Mouse (Mus musculus) kidney, adult 9 months (tissue): ENCODE measurements around the gene 4930453N24Rik.

Experiments used
- DNase-seq: peaks from one replicate; pipeline ENCODE4 v3.0.0; 2022

Gene 4930453N24Rik

DNA sequence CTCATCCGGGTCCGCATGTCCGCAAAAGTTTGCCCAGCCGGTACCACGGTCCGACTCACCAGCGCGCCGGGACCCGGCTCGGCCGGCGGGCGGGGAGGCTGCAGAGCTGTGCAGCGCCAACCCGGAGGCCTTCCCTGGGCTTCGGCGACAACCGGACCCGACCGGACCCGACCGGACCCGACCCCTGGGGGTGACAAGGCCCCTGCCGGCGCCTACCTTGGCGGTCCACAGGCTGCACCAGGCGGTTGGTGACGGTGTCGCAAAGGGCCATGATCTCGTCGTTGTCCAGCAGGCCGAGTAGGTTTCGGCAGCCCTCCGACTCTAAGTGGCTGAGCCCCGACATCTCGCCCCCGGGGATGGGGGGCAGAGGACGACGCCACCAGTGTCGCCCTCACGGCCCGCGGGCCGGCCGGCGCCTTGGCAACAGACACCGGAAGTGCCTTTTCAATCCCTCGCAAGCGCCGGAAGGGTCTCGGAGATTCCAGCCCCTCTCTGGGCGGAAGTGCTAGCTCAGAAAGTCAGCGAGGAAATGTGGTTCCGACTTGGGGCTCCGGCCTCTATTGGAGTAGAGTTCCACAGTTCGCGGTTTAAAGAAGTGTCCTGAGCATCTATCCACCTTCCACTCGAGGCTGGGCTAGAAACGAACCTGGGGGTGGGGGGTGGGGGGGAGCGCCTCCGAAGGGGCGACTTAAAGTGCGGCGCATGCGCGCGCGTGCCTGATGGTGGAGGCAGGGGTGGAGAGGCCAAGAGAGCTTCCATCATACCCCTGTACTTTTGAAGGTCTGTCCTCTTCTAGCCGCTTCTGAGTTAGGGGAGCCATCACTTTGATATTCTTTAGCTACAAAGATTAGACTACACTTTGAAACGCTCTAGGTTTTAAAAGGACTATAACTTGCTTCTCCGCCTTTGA lies at the start of gene 4930453N24Rik:
Gene 4930453N24Rik (minus strand): TSS at position 641 of the 910 bp plus-strand sequence.
- DNase-seq = peak; percentile 87

DNA sequence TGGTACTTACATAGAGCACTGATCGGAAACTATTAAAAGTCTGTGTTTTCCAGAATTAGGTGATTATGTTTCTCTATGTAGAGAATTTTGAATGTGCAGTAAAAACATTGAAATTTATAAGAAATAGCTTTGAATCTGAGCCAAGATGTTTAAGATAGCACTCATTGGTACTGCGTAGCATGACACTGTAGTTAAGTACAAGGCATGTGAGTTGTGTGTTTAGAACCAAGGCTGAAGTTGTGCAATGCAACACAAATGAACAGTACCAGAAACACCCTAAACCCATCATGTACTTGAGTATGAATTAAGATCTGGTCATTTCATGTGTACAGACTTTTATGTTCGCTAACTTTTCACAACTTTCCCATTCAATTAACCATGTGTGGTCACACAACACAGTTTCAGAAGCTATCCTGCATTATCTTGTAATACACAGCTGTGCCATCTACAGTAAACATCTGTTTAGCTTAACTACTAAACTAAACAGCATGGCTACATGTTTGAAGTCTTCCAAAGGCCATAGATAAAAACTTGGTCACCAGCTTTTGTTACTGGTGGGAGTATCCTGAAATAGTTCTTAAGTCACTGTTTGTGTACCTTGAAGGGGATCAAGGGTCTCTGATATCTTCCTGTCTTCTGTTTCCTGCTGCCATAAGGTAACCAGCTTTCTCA lies 46.3 kb upstream of the 4930453N24Rik start:
- no peak for DNase-seq

DNA sequence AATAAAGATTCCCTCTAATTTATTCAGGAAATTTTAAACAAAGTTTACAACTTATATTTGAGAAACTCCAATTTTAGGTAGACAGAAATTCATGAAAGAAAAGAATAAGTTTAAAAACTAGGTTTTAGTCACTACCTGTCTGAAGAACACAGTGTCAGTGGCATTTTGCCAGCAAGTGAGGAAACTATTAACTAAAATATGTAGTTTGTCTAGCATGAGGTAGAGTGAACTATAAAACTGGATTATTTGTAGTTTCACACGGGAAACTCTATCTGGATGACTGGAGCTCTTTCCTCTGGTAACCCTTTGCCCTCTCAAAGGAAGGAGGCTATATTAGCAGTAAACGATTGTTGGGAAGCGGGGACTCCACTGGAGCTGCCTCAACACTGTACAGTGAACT lies 32.1 kb upstream of the 4930453N24Rik start:
- DNase-seq = peak; percentile 58

DNA sequence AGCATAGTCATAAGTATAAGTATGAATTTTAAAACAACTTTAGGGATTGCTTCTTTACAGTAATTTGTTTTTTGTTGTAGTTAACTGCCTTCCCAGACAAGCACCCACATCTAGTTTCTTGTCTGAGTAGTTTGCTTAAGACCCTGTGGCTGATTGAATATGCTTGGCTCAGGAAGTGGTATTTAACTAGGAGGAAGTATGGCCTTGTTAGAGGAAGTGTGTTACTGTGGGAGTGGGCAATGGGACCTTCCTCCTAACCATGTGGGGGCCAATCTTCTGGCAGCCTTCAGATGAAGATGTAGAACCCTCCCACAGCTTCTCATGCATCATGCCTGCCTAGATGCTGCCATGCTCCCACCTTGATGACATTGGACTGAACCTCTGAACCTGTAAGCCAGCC lies 30.7 kb upstream of the 4930453N24Rik start:
- no peak for DNase-seq

DNA sequence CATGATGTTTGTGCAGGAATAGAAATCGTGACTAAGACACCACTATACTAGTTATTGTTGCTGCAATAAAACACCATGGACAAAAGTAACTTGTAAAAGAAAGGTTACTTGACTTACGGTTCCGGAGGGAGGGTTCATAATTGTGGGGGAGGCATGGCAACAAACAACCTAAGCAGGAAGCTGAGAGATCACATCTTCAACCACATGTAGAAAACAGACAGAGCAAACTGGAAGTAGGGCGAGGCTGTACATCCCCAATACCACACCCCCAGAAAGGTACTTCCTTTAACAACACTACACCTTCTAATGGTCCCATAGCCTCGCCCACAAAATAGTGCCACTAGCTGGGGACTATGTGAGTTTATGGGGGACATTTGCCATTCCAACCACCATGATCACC lies 29.4 kb upstream of the 4930453N24Rik start:
- no peak for DNase-seq

DNA sequence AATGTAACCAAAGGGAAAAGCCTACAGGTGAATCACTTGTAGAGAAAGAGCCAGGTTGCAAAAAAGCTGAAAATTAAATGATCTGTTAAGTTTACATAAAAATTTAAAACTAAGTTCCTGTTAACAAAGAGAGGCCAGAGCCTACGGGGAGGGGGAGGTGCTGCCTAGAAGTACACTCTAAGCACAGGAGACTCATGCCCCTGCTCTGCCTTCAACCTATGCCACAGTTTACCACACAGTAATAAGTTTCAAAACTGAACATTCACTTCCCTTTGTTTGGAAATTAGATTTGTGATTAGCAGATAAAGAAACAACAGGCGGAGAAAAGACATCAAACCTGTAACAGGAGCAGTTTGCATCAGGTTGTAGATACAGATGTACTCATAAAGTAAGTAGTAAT lies 23.8 kb upstream of the 4930453N24Rik start:
- no peak for DNase-seq

DNA sequence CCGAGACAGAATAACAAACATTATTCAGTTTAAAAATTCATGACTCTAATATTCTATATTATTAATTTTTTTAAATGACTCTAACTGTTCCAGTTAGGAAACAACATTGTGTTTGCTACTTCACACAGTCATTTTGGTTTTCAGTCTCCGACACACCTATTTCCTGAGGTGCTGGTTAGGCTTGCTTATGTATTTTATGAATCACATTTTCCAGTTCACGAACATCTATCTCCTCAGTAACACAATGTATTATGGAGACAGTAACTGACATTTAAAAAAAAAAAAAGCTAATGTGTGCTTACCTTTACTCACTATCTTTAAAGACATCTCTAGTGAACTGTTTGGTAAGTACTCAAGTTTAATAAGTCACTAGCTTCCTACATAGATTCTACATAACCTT lies 18.7 kb upstream of the 4930453N24Rik start:
- no peak for DNase-seq

DNA sequence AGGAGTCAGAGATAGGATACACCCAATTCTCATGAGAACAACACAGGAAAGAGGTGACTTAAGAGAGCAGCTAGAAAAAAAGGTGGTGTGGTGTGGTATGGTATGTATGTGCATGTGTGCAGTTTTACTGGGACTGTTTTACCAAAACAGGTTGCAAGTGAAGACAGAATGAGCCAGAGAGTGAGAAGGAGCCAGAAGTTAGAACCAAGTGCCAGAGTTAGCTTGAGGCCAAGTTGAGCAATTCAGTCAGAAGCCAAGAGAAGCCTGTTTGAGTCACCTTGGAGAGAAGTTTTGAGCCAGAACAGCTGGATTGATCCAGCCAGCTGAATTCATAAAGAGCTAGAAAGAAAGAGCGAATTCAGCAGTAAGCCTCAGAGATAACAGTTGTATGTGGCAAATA lies 4.6 kb upstream of the 4930453N24Rik start:
- DNase-seq = no peak

DNA sequence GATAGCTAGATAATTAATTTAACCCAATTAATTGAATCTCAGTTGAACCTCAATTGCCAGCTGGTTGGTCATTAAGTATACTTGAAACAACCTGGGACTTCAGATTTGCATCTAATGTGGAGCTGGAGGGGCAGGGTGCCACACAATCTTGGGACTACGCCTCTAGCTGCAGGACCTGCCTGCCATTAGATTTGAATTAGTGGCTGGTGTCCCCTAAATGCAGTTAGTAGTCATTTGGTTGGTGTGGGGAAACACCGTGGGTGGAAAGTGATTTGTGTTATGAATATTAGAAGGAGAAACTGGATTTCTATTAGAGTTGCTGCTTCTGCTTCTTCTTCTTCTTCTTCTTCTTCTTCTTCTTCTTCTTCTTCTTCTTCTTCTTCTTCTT lies 464 bp upstream of the 4930453N24Rik start:
- peak; percentile 12 for DNase-seq

DNA sequence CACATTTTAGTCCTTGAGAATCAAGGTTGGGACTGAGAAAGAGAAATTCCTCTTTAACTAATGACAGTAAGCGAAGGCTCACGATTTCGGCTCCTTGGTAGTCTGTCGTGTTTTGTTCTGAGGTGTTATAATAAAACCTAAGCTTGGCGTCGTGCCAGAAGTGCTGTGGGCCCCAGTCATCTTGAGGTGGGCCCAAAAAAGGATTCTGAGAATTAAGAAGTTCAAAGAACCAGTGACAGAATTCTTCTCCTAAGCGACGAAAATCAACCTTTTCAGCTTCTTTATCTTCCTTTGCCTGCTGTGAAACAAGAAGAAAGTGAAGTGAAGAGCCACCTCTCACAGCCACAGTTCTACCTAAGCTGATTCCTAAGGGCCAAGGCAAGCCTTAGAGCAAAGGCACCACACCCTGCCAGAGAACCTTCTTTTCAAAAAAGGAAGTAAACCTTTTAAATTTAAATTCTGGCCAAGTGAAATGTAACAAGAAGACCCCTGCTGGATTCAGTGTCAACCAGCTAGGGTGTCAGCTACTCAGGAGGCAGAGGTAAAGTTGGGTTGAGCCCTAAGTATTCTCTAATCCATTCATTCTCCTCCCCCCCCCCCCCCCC lies 4.2 kb downstream of the 4930453N24Rik start:
- DNase-seq = no peak

DNA sequence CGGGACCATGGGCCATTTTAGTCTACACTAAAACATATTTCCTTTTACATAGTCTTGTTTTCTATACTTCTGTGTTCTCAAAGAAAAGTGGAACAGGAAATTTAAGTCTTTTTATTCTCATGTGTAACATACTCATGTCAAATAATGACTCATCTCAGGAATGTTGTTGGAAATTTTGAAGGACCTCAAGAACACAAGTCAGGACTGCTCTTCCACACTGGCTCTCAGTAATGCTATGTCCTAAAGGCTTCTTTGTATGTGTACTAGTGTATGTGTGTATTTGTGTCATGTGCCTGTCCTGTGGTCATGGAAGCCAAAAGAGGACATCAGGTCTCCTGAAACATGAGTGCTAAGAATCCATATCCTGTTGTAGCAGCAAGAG lies 11.7 kb downstream of the 4930453N24Rik start:
- no peak for DNase-seq

DNA sequence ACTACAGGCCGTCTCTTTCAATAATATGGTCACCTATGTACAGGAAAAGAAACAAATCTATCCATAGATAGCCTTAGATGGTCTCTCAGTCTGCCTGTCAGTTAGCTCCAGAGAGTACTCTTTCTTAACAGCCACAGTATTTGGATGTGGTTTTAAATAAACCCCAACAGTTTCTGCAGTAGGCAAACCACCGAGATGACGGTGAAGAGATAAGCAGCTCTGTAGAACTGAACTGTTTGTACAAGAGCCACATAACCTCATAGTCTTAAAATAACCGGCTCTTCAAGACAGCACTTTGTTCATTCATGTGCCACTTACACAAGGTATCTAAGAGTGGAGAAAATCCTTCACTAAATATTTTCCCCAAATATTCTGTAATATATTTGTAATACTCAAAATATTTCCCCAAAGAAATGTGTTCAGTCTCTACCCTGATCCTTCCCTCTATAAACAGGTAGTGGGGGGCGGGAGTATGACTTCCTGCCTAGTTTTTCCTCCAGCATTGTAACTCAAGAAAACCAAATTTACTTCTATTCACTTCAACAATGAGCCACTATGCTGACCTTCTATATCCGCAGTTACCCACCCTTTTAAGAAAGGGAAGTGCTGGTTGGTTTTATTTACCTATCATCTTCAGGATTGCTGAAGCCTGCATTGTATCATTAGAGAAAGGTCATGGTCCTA lies 12.3 kb downstream of the 4930453N24Rik start:
- no peak for DNase-seq

DNA sequence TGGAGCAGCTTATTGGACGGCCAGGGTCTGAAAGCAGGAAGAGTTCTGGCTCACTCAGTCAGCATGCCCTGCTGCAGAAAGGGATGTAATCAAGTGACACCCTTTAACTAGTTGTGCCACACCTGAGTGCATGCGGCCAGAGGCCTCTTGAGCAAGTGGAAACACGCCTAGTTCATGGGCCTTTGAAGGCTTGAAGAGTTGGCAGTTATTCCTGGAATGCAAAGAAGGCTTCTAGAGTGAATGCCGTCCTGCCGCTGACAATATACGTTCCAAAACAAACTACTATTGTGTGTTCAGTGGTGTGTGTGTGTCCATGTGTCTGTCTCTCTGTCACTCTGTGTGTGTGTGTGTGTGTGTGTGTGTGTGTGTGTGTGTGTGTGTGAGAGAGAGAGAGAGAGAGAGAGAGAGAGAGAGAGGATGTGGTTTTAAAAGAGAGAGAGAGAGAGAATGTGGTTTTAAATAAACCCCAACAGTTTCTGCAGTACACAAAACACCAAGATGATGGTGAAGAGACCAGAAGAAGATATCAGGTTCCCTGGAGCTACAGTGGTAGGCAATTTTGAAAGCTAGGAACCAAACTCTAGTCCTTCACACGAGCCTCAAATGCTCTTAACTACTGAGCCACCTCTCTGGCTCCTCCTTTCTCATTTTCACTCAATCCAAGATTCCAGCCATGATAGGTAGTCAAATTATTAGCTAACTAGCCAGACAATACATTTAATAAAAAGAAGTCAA lies 13.1 kb downstream of the 4930453N24Rik start:
- no peak for DNase-seq

DNA sequence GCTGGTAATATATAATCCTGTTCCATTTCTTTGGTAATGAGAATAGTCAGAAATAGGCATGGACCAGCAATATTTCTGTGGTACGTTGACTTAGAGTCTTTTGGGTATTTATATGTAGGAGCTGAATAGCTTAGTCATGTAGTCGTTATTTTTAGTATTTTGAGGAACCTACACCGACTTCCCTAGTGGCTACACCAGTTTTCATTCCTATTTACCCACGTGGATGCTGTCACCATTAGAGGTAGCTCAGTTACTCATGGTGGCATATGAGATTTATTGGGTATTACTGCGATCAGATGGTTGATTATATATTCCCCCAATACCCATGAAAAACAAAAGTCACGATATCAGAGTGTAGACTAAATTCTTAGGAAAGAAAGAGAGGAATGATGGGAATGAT lies 14.6 kb downstream of the 4930453N24Rik start:
- no peak for DNase-seq

DNA sequence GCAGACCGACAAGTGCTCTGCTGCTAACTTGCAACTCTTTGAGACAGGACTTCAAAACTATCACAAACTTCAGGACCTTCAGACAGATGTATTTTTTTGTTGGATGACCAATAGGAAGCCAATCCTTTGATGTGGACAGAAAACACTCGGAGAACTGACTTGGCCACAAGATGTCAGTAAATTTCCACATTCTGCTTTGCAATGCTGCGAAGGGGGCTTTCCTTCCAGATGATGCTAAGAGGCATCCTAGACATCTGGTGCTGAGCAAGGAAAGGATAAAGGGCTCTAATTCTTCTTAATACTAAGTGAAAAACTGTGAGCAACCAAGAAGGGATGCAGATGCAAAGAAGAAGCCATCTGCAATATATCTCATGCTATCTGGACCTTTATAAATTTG lies 16.2 kb downstream of the 4930453N24Rik start:
- DNase-seq = peak; percentile 27

DNA sequence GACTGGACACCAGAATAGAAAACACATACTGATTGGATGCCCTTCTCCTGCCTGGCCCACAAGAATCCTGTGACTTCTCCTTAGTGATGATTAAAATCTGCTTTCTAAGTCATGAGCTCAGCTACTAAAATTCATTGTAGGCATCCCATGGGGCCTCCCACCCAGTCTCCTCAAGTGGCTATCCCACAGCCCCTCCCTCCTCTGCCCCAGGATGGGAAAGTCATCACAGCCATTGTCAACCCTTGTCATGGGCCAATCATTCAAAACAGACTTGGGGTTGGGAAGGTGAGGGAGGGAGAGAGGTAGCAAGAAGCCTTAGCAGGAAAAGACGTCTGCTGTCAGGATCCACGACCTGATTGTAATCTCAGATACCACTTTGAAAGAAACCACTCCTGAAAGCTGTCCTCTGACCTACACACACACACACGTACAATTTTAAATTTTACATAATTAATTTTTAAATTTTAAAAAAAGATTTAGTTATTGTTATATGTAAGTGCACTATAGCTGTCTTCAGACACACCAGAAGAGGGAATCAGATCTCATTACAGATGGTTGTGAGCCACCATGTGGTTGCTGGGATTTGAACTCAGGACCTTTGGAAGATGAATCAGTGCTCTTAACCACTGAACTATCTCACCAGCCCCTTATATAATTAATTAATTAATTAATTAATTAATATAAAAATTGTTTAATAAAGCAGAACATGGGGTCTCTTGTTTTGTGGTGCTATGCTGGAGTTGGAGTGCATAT lies 16.8 kb downstream of the 4930453N24Rik start:
- no peak for DNase-seq

DNA sequence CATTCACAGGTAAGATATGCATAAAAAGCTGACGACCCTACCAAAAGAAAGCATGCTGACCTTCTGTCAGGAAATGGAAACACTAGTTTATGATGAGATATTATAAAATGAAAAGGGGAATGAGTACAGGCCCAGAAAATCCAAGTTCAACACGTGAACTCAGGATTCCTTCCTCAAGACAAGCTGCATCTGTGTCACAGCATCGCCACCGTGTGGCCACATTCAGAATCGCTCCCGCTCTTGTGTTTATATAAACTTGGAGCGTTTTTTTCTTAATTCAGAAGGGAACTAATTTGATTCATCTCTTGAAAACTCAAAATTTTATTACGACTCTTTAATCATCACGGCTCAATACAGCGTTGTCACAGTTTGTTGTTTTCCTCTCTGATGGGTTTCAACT lies 22.7 kb downstream of the 4930453N24Rik start:
- DNase-seq = peak; percentile 63

DNA sequence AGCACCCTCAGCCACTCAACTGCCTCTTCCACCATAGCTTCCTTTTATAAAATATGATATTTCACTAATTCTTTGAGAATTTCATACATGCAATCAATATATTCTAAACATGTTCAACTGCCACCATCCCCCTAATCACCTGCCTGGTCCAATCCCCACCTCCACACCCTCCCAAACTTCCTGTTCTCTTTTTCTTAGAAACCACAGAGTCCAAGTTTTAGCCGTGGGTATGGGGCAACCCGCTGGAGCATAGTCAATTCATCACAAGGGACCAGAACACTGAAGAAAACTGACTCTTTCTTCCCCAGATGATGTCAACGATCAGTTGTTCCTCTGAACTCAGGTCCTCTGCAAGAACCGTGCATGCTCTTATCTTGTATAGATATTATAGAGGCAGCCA lies 25.9 kb downstream of the 4930453N24Rik start:
- no peak for DNase-seq

DNA sequence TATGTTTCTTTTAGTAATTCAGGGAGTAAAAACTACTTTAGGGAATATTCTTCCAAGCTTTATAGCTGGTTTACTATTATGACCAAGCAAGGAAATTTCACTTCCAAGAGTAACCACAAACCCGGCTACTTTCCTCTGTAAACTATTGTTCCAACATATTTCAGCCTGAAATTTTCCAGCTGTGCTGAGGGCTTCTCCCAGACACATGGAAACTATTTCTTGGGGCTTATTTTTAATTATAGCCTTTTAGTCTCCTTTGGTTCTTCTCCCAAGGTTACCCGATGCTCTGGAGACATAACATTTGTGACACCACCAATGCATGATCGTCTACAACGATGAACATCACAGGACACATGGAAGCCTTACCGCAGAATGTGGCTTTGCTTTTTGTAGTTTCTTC lies 33.7 kb downstream of the 4930453N24Rik start:
- no peak for DNase-seq

DNA sequence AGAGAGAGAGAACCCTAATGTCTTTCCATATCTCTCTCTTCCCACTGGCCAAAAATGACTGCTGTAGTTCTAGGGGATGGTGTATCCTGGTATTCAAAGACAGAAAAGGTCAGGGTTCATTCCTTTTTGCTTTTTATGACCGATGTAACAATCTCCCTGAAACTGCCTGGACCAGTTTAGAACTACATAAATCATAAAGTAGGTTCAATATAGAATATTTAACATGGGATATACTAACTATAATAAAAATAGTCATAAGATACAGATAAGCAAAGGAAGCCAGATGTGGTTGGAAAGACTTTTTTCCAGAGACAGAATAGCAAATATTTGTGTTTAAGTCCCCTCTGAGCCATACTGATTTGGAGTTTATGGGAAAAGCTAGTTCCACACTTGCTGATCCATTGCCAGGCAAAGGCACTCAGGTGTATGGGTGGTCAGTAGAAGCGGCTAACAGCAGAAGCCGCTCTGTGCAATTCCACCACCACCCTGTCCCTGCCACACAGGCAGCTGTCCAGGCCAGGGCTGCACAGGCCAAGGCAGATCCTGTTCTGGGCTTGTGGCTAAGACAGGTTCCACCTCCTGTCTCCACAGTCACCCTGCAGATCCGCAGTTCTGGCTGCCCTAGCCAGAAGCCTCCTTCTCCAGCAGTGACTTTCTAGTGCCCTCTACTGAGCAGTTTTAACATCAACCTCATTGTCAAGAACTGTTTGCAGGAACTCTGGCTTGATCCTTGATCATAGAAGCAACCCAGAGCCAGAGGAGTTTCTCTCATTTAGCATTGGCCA lies 47.5 kb downstream of the 4930453N24Rik start:
- DNase-seq = peak; percentile 39

DNA sequence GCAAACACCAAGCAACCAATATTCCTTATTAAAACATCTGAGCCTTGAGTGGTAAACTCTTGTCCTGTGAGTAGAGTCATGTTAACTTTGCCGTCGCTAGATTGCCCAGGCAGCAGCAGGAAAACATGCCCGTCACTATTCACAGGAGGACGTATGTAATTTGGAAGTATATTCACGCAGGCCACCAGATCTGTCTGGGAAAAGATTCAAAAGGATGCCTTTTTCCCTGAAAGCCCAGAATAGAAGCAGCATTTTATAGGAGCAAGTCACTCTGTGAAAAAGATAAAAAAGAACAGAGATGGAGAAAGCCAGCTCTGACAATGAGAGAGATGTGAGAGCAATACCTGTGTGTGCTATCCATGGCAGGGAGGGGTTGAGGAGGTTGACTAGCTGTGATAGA lies 49.4 kb downstream of the 4930453N24Rik start:
- no peak for DNase-seq
